Mouse (Mus musculus) intestine, postnatal 0 days (tissue): ENCODE results near the gene Srd5a1. TPM values are rescaled to one million over a fixed set of nuclear protein-coding genes. Genes with fewer than 3 reads are reported as not detected.
A peak's percentile ranks its signal among the peaks of the same experiment; 100 is the strongest.

Experiments used
- ATAC-seq: fragments of 200-750 bp; cut with Nextera tagmentation; 2 replicates; pipeline ENCODE4 v1.8.0; 2017; ENCODE audit warnings: mild to moderate bottlenecking, moderate TSS enrichment, moderate library complexity
- H3K27ac ChIP-seq: fragments of 300-500 bp; sonication (generic); 2 replicates; pipeline ENCODE4 v1.5.1; 2014; ENCODE audit warnings: mild to moderate bottlenecking, low read depth, low read length, moderate library complexity
- H3K27me3 ChIP-seq: fragments of 300-500 bp; sonication (generic); replicated peaks from 2 replicates; pipeline ENCODE4 v1.6.1; 2014; ENCODE audit warnings: low read length, mixed read lengths; ENCODE audit not compliant: control insufficient read depth, insufficient read depth
- H3K36me3 ChIP-seq: fragments of 300-500 bp; sonication (generic); 2 replicates; pipeline ENCODE4 v1.6.1; 2014; ENCODE audit warnings: mild to moderate bottlenecking, moderate library complexity; ENCODE audit not compliant: control insufficient read depth, insufficient read depth
- H3K4me1 ChIP-seq: fragments of 300-500 bp; sonication (generic); replicated peaks from 2 replicates; pipeline ENCODE4 v1.6.1; 2014; ENCODE audit warnings: antibody characterized with exemption, low read length, mixed read lengths; ENCODE audit not compliant: control insufficient read depth, insufficient read depth
- H3K4me2 ChIP-seq: fragments of 300-500 bp; sonication (generic); replicated peaks from 2 replicates; pipeline ENCODE4 v1.6.1; 2014; ENCODE audit warnings: low read depth, mild to moderate bottlenecking, moderate library complexity
- H3K4me3 ChIP-seq: fragments of 300-500 bp; sonication (generic); 2 replicates; pipeline ENCODE4 v1.5.1; 2014; ENCODE audit warnings: low read depth, low read length
- H3K9ac ChIP-seq: fragments of 300-500 bp; sonication (generic); 2 replicates; pipeline ENCODE4 v1.6.1; 2014; ENCODE audit warnings: mild to moderate bottlenecking, low read depth, low read length
- H3K9me3 ChIP-seq: fragments of 300-500 bp; sonication (generic); 2 replicates; pipeline ENCODE4 v1.6.1; 2016; ENCODE audit warnings: mixed run types; ENCODE audit not compliant: control insufficient read depth
- CTCF ChIP-seq: sonication (generic); IDR thresholded peaks from 2 replicates; pipeline ENCODE4 v1.5.1; 2016; ENCODE audit warnings: low read depth, mild to moderate bottlenecking, control low read depth, antibody characterized with exemption, moderate library complexity
- whole genome bisulfite sequencing: fragments of 180-500 bp; shearing (Covaris S2); extraction: QIAGEN DNeasy Blood & Tissue Kit; methylation state at CpG from one replicate; pipeline ENCODE4 v1.1.7; 2014; 5-methylcytosine and 5-hydroxymethylcytosine counted together
- polyA plus RNA-seq: library from polyadenylated mRNA; unstranded; fragments of >200 nt; fragmentation: Nextera tagmentation; extraction: Ambion mirVana; gene quantifications from 2 replicates; pipeline ENCODE4 v1.2.1, GENCODE M21; 2015

Srd5a1 gene
- polyA plus RNA-seq, 1 experiment from 2014 or later = 8.6 TPM

- no peak overlapping the region for H3K27ac ChIP-seq
- no peak for ATAC-seq
- H3K9me3 ChIP-seq = no peaks in the 10 kb centered on the region
- no peak for TF ChIP-seq CTCF
- H3K27me3 ChIP-seq = peaks cover 9% of the 10 kb centered on the region; the same call in 1 of the 2 replicates
- 60% methylated on average over 16 of the region's 16 CpGs for WGBS
- no peak overlapping the region for H3K4me3 ChIP-seq
- H3K36me3 ChIP-seq = no peaks in the 10 kb centered on the region
- no peak overlapping the region for H3K9ac ChIP-seq
- no peaks in the 10 kb centered on the region for H3K4me1 ChIP-seq
- H3K4me2 ChIP-seq = no peak overlapping the region
Measured at GRCm38 (mm10) chr13:69547488-69548180, 63.6 kb downstream of the Srd5a1 start.

GRCm38 (mm10) chr13:69545019-69545418 is 66.2 kb downstream of the Srd5a1 start:
- Histone ChIP-seq H3K9ac (no peak overlapping the region), H3K9me3 (no peaks in the 10 kb centered on the region), H3K27me3 (no peaks in the 10 kb centered on the region), H3K27ac (no peak overlapping the region), H3K4me3 (no peak overlapping the region), H3K36me3 (no peaks in the 10 kb centered on the region), H3K4me1 (no peaks in the 10 kb centered on the region; the same call in 1 of the 2 replicates), H3K4me2 (no peak overlapping the region)
- ATAC-seq = no peak; the same call in 1 of the 2 replicates
- TF ChIP-seq CTCF = peak; percentile 77
- 20% methylated on average over 3 of the region's 3 CpGs for WGBS

- Histone ChIP-seq H3K9me3 (no peaks in the 10 kb centered on the region), H3K27ac (no peak overlapping the region), H3K4me2 (peak overlapping the region; percentile 35; the same call in 1 of the 2 replicates), H3K9ac (no peak overlapping the region), H3K36me3 (no peaks in the 10 kb centered on the region), H3K27me3 (no peaks in the 10 kb centered on the region), H3K4me1 (no peaks in the 10 kb centered on the region; the same call in 1 of the 2 replicates), H3K4me3 (no peak overlapping the region)
- no peak for TF ChIP-seq CTCF
- WGBS = 45% methylated on average over 12 of the region's 12 CpGs
- no peak for ATAC-seq
Measured at GRCm38 (mm10) chr13:69543595-69543994, 67.6 kb downstream of the Srd5a1 start.

GRCm38 (mm10) chr13:69542571-69543352 is 68.5 kb downstream of the Srd5a1 start:
- 42% methylated on average over 17 of the region's 17 CpGs for WGBS
- H3K4me3 ChIP-seq = no peak overlapping the region
- no peak for TF ChIP-seq CTCF
- no peak overlapping the region for H3K4me2 ChIP-seq
- H3K27ac ChIP-seq = no peak overlapping the region; the same call in 1 of the 2 replicates
- H3K27me3 ChIP-seq = no peaks in the 10 kb centered on the region
- H3K4me1 ChIP-seq = no peaks in the 10 kb centered on the region; the same call in 1 of the 2 replicates
- no peaks in the 10 kb centered on the region for H3K36me3 ChIP-seq
- H3K9ac ChIP-seq = no peak overlapping the region
- no peak for ATAC-seq
- no peaks in the 10 kb centered on the region for H3K9me3 ChIP-seq

- no peaks in the 10 kb centered on the region for H3K36me3 ChIP-seq
- no peak overlapping the region for H3K4me3 ChIP-seq
- ATAC-seq = no peak
- no peaks in the 10 kb centered on the region for H3K9me3 ChIP-seq
- H3K4me2 ChIP-seq = no peak overlapping the region; the same call in 1 of the 2 replicates
- H3K27me3 ChIP-seq = no peaks in the 10 kb centered on the region
- no peak overlapping the region for H3K9ac ChIP-seq
- 57% methylated on average over 10 of the region's 10 CpGs for WGBS
- H3K27ac ChIP-seq = no peak overlapping the region
- TF ChIP-seq CTCF = no peak
- H3K4me1 ChIP-seq = no peaks in the 10 kb centered on the region; the same call in 1 of the 2 replicates
Measured at GRCm38 (mm10) chr13:69541776-69542175, 69.5 kb downstream of the Srd5a1 start.

- WGBS = 60% methylated on average over 6 of the region's 6 CpGs
- H3K9me3 ChIP-seq = no peaks in the 10 kb centered on the region
- 0 out of 2 replicates have a peak, but pooled peaks have one; percentile 17 for ATAC-seq
- no peak overlapping the region for H3K27ac ChIP-seq
- no peak for TF ChIP-seq CTCF
- no peak overlapping the region for H3K4me3 ChIP-seq
- H3K4me1 ChIP-seq = no peaks in the 10 kb centered on the region; the same call in 1 of the 2 replicates
- H3K4me2 ChIP-seq = no peak overlapping the region
- H3K27me3 ChIP-seq = no peaks in the 10 kb centered on the region
- no peaks in the 10 kb centered on the region for H3K36me3 ChIP-seq
- H3K9ac ChIP-seq = no peak overlapping the region
Measured at GRCm38 (mm10) chr13:69541209-69541608, 70.0 kb downstream of the Srd5a1 start.
